ENCODE assay signal across 8 mouse cellular contexts in genomic region chr5:121842665-121843118, GRCm38 (mm10). TPM values are rescaled to one million over a fixed set of nuclear protein-coding genes. Genes with fewer than 3 reads are reported as not detected.
DNase-seq lines count a peak whose midpoint lies in the region; ATAC-seq lines count a peak whose summit lies in the region.

No protein-coding gene starts in this region.

- ATAC-seq in common myeloid progenitor, adult 5-6 weeks (replicated peaks; ENCODE audit: low read depth, poor library complexity, severe bottlenecking): peak; percentile 51

- peak; percentile 73 for DNase-seq in adipocyte (ENCODE audit: low spot score)
- peak; percentile 83 for DNase-seq in gastrocnemius, postnatal 14 days
- peak; percentile 89 for DNase-seq in induced T-regulatory cell, adult 2 months (ENCODE audit: low read depth)
- DNase-seq in left cerebral cortex, postnatal 4 days: peak; percentile 84
- peak; percentile 78 for DNase-seq in mesoderm, embryonic 11.5 days (ENCODE audit: low read depth, low spot score)
- peak; percentile 81 for DNase-seq in right cerebral cortex, postnatal 25 days
- peak; percentile 76 to 83 for DNase-seq in urinary bladder, postnatal 36 days (ENCODE audit: low spot score in 2 of 2)

- intact Hi-C loops in gastrocnemius, postnatal 14 days (cut with DNase I; ENCODE audit: low total_unique reads): loop anchor here (10.0 kb wide), 1 partner anchor 48 kb away; no protein-coding TSS in a partner anchor
- intact Hi-C loops in left cerebral cortex, postnatal 4 days (cut with DNase I): no loop called here

RNA-seq across cellular contexts. Expression of gene Sh2b3, which starts 5.2 kb away (rescaled TPM):
- 16.0 and 18.2 TPM in 2 replicates for total RNA-seq in common myeloid progenitor, adult 5-6 weeks (2017)
- 10 to 100 TPM; 17.6 to 21.2 TPM for total RNA-seq in gastrocnemius, postnatal 14 days (2021)
- total RNA-seq in left cerebral cortex, postnatal 4 days (2021): 10 to 100 TPM; 13.3 to 13.4 TPM

RNA-seq across cellular contexts. Expression of gene Pheta1, which starts 6.1 kb away (rescaled TPM):
- total RNA-seq in common myeloid progenitor, adult 5-6 weeks (2017): 1.6 and 2.6 TPM in 2 replicates
- total RNA-seq in gastrocnemius, postnatal 14 days (2021): 1 to 10 TPM; 5.5 to 6.2 TPM
- 10 to 100 TPM; 19.4 to 19.9 TPM for total RNA-seq in left cerebral cortex, postnatal 4 days (2021)

Comparison
In these comparisons a context has a peak if more than half of its experiments do, and no peak if none do; other contexts are left out.
1. Peak in every context shown above with its lines: DNase-seq and ATAC-seq.